Mouse (Mus musculus) ES-Bruce4 (cell line): ENCODE data around the gene Gm17402. TPM values are rescaled to one million over a fixed set of nuclear protein-coding genes. Genes with fewer than 3 reads are reported as not detected.

ENCODE experiments used
- H3K27ac ChIP-seq: 2 replicates; pipeline ENCODE4 v1.5.1; 2012; ENCODE audit warnings: low read length, inconsistent platforms; ENCODE audit not compliant: insufficient read depth
- H3K27me3 ChIP-seq: 2 replicates; pipeline ENCODE4 v1.6.1; 2012; ENCODE audit warnings: mild to moderate bottlenecking, low read length, inconsistent platforms; ENCODE audit not compliant: control insufficient read depth, poor library complexity, insufficient read depth, severe bottlenecking
- H3K36me3 ChIP-seq: 2 replicates; pipeline ENCODE4 v1.6.1; 2012; ENCODE audit warnings: inconsistent platforms, mild to moderate bottlenecking, low read length, moderate library complexity; ENCODE audit not compliant: control insufficient read depth, poor library complexity, insufficient read depth, severe bottlenecking
- H3K4me1 ChIP-seq: one replicate; pipeline ENCODE4 v1.8.1; 2011; ENCODE audit warnings: low read length; ENCODE audit not compliant: control insufficient read depth, insufficient read depth
- H3K4me3 ChIP-seq: 2 replicates; pipeline ENCODE4 v1.5.1; 2011; ENCODE audit warnings: low read depth, mild to moderate bottlenecking, low read length
- H3K9ac ChIP-seq: 2 replicates; pipeline ENCODE4 v1.6.1; 2012; ENCODE audit warnings: low read depth, mild to moderate bottlenecking, inconsistent platforms; ENCODE audit not compliant: poor library complexity, severe bottlenecking
- H3K9me3 ChIP-seq: replicated peaks from 2 replicates; pipeline ENCODE4 v1.6.1; 2012; ENCODE audit warnings: mild to moderate bottlenecking, low read length, inconsistent platforms; ENCODE audit not compliant: control insufficient read depth, poor library complexity, insufficient read depth, severe bottlenecking
- CTCF ChIP-seq: IDR thresholded peaks from one replicate; pipeline ENCODE4 v1.8.1; 2011; ENCODE audit warnings: low read depth, low read length
- EP300 ChIP-seq: IDR thresholded peaks from 2 replicates; pipeline ENCODE4 v1.6.1; 2011; ENCODE audit warnings: low read depth, low read length; ENCODE audit not compliant: insufficient read depth
- POLR2A ChIP-seq: IDR thresholded peaks from one replicate; pipeline ENCODE4 v1.8.1; 2011; ENCODE audit warnings: low read length; ENCODE audit not compliant: insufficient read depth
- polyA plus RNA-seq: library from polyadenylated mRNA; stranded (reverse); fragments of >200 nt; gene quantifications from 2 replicates; pipeline ENCODE4 v1.2.4, GENCODE M21; 2011; ENCODE audit warnings: low read depth; ENCODE audit not compliant: missing spikeins, insufficient read depth, insufficient read length

Gene Gm17402
- polyA plus RNA-seq, 1 experiment = not detected

DNA sequence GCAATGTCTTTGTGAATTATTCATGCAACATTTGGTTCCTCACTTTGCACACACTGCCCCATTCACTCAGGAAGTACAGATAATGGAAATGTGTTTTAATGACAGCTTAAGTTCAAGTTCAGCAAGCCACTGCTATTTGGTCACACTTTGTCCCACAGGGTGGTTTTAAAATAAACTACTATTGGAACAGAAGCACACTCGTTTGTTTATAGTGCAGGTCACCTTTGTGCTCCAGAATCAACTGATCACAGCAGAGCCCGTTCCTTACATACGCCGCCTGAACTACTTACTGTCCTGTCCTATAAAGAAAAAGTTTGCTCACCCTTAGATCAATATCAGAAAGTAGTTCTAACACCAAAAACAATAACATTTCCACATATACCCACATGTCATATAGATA, 52.5 kb downstream of the Gm17402 start:
- Histone ChIP-seq H3K4me3 (no peak overlapping the region), H3K27me3 (no peaks in the 10 kb centered on the region), H3K36me3 (no peaks in the 10 kb centered on the region), H3K9me3 (no peaks in the 10 kb centered on the region), H3K9ac (no peak overlapping the region), H3K4me1 (no peaks in the 10 kb centered on the region), H3K27ac (no peak overlapping the region)
- no peak for TF ChIP-seq EP300
- no peak for TF ChIP-seq CTCF
- no peak for TF ChIP-seq POLR2A

Other genes starting within 250 kb of the Gm17402 start
- 3.0 and 6.5 TPM in 2 replicates for gene Mlf1, start 1.1 kb downstream of the Gm17402 start, polyA plus RNA-seq
- gene Gfm1, start 54.9 kb upstream of the Gm17402 start, polyA plus RNA-seq = 84.5 and 87.2 TPM in 2 replicates
- gene Lxn, start 88.8 kb upstream of the Gm17402 start, polyA plus RNA-seq = 10.5 and 14.2 TPM in 2 replicates
- not detected in 2 replicates for gene Rarres1, start 140.4 kb upstream of the Gm17402 start, polyA plus RNA-seq
- gene Mfsd1, start 207.6 kb upstream of the Gm17402 start, polyA plus RNA-seq = 47.8 and 57.7 TPM in 2 replicates